Mouse (Mus musculus): ENCODE measurements around the gene Tmem184b. TPM values are rescaled to one million over a fixed set of nuclear protein-coding genes. Genes with fewer than 3 reads are reported as not detected.

Gene Tmem184b
- total RNA-seq, 2 experiments from 2014 or later: 67.6 to 73.5 TPM

GRCm38 (mm10) chr15:79432328-79432727, 29.0 kb upstream of the Tmem184b start:
- intact Hi-C loops (cut with DNase I): loop anchor here (2.0 kb wide), 1 partner anchor 78 kb away; no protein-coding TSS in a partner anchor
- no peak for DNase-seq (ENCODE audit: low spot score in 2 of 2)

- no peak for DNase-seq (ENCODE audit: low spot score in 2 of 2)
- intact Hi-C loops (cut with DNase I): loop anchor here (2.0 kb wide), 1 partner anchor 79 kb away; no protein-coding TSS in a partner anchor
These were observed 28.6 kb upstream of the Tmem184b start for GRCm38 (mm10) chr15:79431925-79432324.

GRCm38 (mm10) chr15:79430461-79431000, 27.2 kb upstream of the Tmem184b start:
- DNase-seq (ENCODE audit: low spot score in 2 of 2): no peak
- intact Hi-C loops (cut with DNase I): no loop called here

GRCm38 (mm10) chr15:79429994-79430393, 26.6 kb upstream of the Tmem184b start:
- no peak for DNase-seq (ENCODE audit: low spot score in 2 of 2)
- intact Hi-C loops (cut with DNase I): no loop called here

GRCm38 (mm10) chr15:79429527-79429926, 26.2 kb upstream of the Tmem184b start:
- no peak for DNase-seq (ENCODE audit: low spot score in 2 of 2)

GRCm38 (mm10) chr15:79428616-79429015, 25.2 kb upstream of the Tmem184b start:
- intact Hi-C loops (cut with DNase I): no loop called here
- DNase-seq (ENCODE audit: low spot score in 2 of 2): no peak

More at GRCm38 (mm10) chr15:79429527-79429926, 26.2 kb upstream of the Tmem184b start:
- intact Hi-C loops (cut with DNase I): no loop called here

- intact Hi-C loops (cut with DNase I): no loop called here
- DNase-seq (ENCODE audit: low spot score in 2 of 2): no peak
These were observed 24.1 kb upstream of the Tmem184b start for GRCm38 (mm10) chr15:79427516-79427915.

- intact Hi-C loops (cut with DNase I): no loop called here
- no peak for DNase-seq (ENCODE audit: low spot score in 2 of 2)
These were observed 22.1 kb upstream of the Tmem184b start for GRCm38 (mm10) chr15:79425516-79425915.

GRCm38 (mm10) chr15:79424602-79425001, 21.2 kb upstream of the Tmem184b start:
- DNase-seq (ENCODE audit: low spot score in 2 of 2): no peak
- intact Hi-C loops (cut with DNase I): no loop called here

GRCm38 (mm10) chr15:79422715-79423243, 19.4 kb upstream of the Tmem184b start:
- intact Hi-C loops (cut with DNase I): no loop called here
- no peak for DNase-seq (ENCODE audit: low spot score in 2 of 2)

GRCm38 (mm10) chr15:79418677-79419076, 15.3 kb upstream of the Tmem184b start:
- intact Hi-C loops (cut with DNase I): no loop called here
- no peak for DNase-seq (ENCODE audit: low spot score in 2 of 2)

GRCm38 (mm10) chr15:79418265-79418664, 14.9 kb upstream of the Tmem184b start:
- no peak for DNase-seq (ENCODE audit: low spot score in 2 of 2)
- intact Hi-C loops (cut with DNase I): no loop called here

GRCm38 (mm10) chr15:79417379-79417778, 14.0 kb upstream of the Tmem184b start:
- intact Hi-C loops (cut with DNase I): no loop called here
- no peak for DNase-seq (ENCODE audit: low spot score in 2 of 2)

GRCm38 (mm10) chr15:79416460-79417085, 13.2 kb upstream of the Tmem184b start:
- no peak for DNase-seq (ENCODE audit: low spot score in 2 of 2)
- intact Hi-C loops (cut with DNase I): no loop called here

GRCm38 (mm10) chr15:79414513-79414912, 11.1 kb upstream of the Tmem184b start:
- DNase-seq (ENCODE audit: low spot score in 2 of 2): no peak
- intact Hi-C loops (cut with DNase I): no loop called here

- intact Hi-C loops (cut with DNase I): no loop called here
- no peak for DNase-seq (ENCODE audit: low spot score in 2 of 2)
These were observed 10.4 kb upstream of the Tmem184b start for GRCm38 (mm10) chr15:79413802-79414201.

- DNase-seq (ENCODE audit: low spot score in 2 of 2): no peak
- intact Hi-C loops (cut with DNase I): no loop called here
These were observed 9.8 kb upstream of the Tmem184b start for GRCm38 (mm10) chr15:79413201-79413600.

GRCm38 (mm10) chr15:79411363-79412065, 8.1 kb upstream of the Tmem184b start:
- intact Hi-C loops (cut with DNase I): no loop called here

GRCm38 (mm10) chr15:79409077-79409573, 5.8 kb upstream of the Tmem184b start:
- intact Hi-C loops (cut with DNase I): no loop called here
- no peak for DNase-seq (ENCODE audit: low spot score in 2 of 2)

More at GRCm38 (mm10) chr15:79411363-79412065, 8.1 kb upstream of the Tmem184b start:
- DNase-seq (ENCODE audit: low spot score in 2 of 2): no peak

- DNase-seq (ENCODE audit: low spot score in 2 of 2): no peak
- intact Hi-C loops (cut with DNase I): no loop called here
These were observed 3.2 kb upstream of the Tmem184b start for GRCm38 (mm10) chr15:79406564-79406963.
